In the genomic region with DNA sequence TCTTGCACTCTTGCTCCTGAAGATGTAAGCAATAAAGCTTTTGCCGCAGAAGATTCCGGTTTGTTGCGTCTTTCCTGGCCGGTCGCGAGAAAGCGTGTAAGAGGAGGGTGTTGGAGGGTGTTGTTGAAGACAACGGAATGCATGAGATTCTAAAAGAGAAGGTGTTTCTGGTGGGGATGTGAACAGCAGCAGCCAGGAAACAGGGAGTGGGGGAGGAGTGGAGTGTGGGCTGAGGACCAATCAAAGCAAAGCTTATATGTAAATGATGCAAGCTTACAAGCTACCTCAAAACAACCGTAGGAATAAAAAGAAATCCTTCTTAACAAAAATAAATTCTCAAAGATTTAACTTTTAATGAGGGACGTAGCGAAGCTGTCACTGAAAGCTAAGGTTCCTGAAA, we compare ENCODE assay signal across 18 mouse cellular contexts. TPM values are rescaled to one million over a fixed set of nuclear protein-coding genes. Genes with fewer than 3 reads are reported as not detected.
"Had no signal": no experiment of that assay in that cellular context is flagged by ENCODE, and none has a peak within 500 bp of the region (broad histone marks: within the 10 kb centered on the region; RNA-seq: fewer than 3 reads in every experiment).

No protein-coding gene starts in this region.

- H3K36me3 ChIP-seq: intestine, embryonic 15.5 days; liver, embryonic 12.5 days; neural tube, embryonic 15.5 days had no signal

- H3K4me1 ChIP-seq: intestine, embryonic 15.5 days; liver, embryonic 12.5 days had no signal

- H3K27ac ChIP-seq: intestine, embryonic 15.5 days; left cerebral cortex, adult 2 months; limb, embryonic 10.5 days; liver, embryonic 12.5 days; neural tube, embryonic 15.5 days had no signal

- H3K4me3 ChIP-seq: intestine, embryonic 15.5 days; left cerebral cortex, adult 2 months; limb, embryonic 10.5 days; liver, embryonic 12.5 days; myocyte; neural tube, embryonic 15.5 days had no signal

- H3K27me3 ChIP-seq: intestine, embryonic 15.5 days; liver, embryonic 12.5 days; neural tube, embryonic 15.5 days had no signal

- H3K9me3 ChIP-seq: intestine, embryonic 15.5 days; limb, embryonic 10.5 days; liver, embryonic 12.5 days; neural tube, embryonic 15.5 days had no signal

- H3K9ac ChIP-seq: intestine, embryonic 15.5 days; liver, embryonic 12.5 days; neural tube, embryonic 15.5 days had no signal

- H3K4me2 ChIP-seq: liver, embryonic 12.5 days; neural tube, embryonic 15.5 days had no signal

- DNase-seq: kidney, adult 18-20 months; kidney, postnatal 14 days; lung, postnatal 36 days; midbrain, embryonic 14.5 days; right cerebral cortex, adult 18-20 months; right cerebral cortex, postnatal 25 days; thymus, adult 18-20 months; thymus, postnatal 14 days had no signal

RNA-seq across cellular contexts. Expression of gene Mtnr1a, which starts 6.6 kb away (rescaled TPM):
- polyA plus RNA-seq: kidney, embryonic 14.5 days; liver, embryonic 12.5 days; liver, embryonic 16.5 days; myocyte; small intestine, adult 2 months; stomach, embryonic 14.5 days had no signal
